Mouse (Mus musculus) heart, adult 2 months (tissue): ENCODE results near the gene Pimreg. TPM values are rescaled to one million over a fixed set of nuclear protein-coding genes. Genes with fewer than 3 reads are reported as not detected.

Experiments used
- DNase-seq, 2 experiments: peaks; one replicate each; pipeline ENCODE4 v3.0.0; 2021
- H3K27ac ChIP-seq: fragments of 200-600 bp; 2 replicates; pipeline ENCODE4 v1.8.1; 2022
- H3K27me3 ChIP-seq: fragments of 200-500 bp; 2 replicates; pipeline ENCODE4 v1.6.1; 2012; ENCODE audit warnings: mild to moderate bottlenecking, low read length, inconsistent platforms, mixed read lengths; ENCODE audit not compliant: control insufficient read depth, insufficient read depth
- H3K36me3 ChIP-seq: fragments of 200-500 bp; 2 replicates; pipeline ENCODE4 v1.6.1; 2012; ENCODE audit warnings: low read length, inconsistent platforms; ENCODE audit not compliant: control insufficient read depth, insufficient read depth
- H3K4me1 ChIP-seq: fragments of 200-500 bp; 2 replicates; pipeline ENCODE4 v1.6.1; 2011; ENCODE audit warnings: low read length; ENCODE audit not compliant: control insufficient read depth, insufficient read depth
- H3K4me3 ChIP-seq: fragments of 200-600 bp; 2 replicates; pipeline ENCODE4 v1.8.1; 2022
- H3K79me2 ChIP-seq: fragments of 200-500 bp; replicated peaks from 2 replicates; pipeline ENCODE4 v1.6.1; 2012; ENCODE audit warnings: mild to moderate bottlenecking, inconsistent platforms, low read length, moderate library complexity, mixed read lengths; ENCODE audit not compliant: control insufficient read depth, insufficient read depth
- H3K9ac ChIP-seq: fragments of 200-500 bp; 2 replicates; pipeline ENCODE4 v1.6.1; 2012; ENCODE audit warnings: low read depth, mild to moderate bottlenecking, control low read depth, inconsistent platforms, low read length, mixed read lengths
- CTCF ChIP-seq: fragments of 200-600 bp; IDR thresholded peaks from 2 replicates; pipeline ENCODE4 v1.8.1; 2022; ENCODE audit warnings: antibody characterized with exemption, mild to moderate bottlenecking, moderate library complexity
- EP300 ChIP-seq: fragments of 200-500 bp; IDR thresholded peaks from 2 replicates; pipeline ENCODE4 v1.6.1; 2011; ENCODE audit warnings: low read depth, low read length, control low read depth; ENCODE audit not compliant: insufficient read depth
- POLR2A ChIP-seq: fragments of 200-500 bp; IDR thresholded peaks from 2 replicates; pipeline ENCODE4 v1.6.1; 2011; ENCODE audit warnings: mild to moderate bottlenecking, low read depth, low read length, control low read depth; ENCODE audit not compliant: insufficient read depth
- WGBS: fragments of 180-500 bp; shearing (Covaris S2); methylation state at CpG from one replicate; pipeline ENCODE4 v1.1.7; 2018; 5-methylcytosine and 5-hydroxymethylcytosine counted together
- intact Hi-C: fragments of 180-260 bp; cut with DNase I; formaldehyde crosslinking; loops from one replicate; pipeline ENCODE4 v1.15.1; 2025
- polyA plus RNA-seq: library from polyadenylated mRNA; depleted of rRNA; stranded (reverse); fragments of >200 nt; gene quantifications from 2 replicates; pipeline ENCODE4 v1.2.3, GENCODE M21; 2012
- total RNA-seq, 2 experiments: library from RNA; stranded (reverse); gene quantifications; 2 replicates each; pipeline ENCODE4 v1.2.3; 2021

The Pimreg gene
- total and polyA plus RNA-seq, 3 experiments, result 0.45 to 0.75 TPM; not detected in 1

GRCm38 (mm10) chr11:72032091-72032490 lies 9.7 kb upstream of the Pimreg start:
- intact Hi-C loops, result no loop called here
- Histone ChIP-seq H3K36me3 (no peaks in the 10 kb centered on the region), H3K79me2 (no peaks in the 10 kb centered on the region), H3K9ac (no peak overlapping the region), H3K4me3 (no peak overlapping the region), H3K4me1 (no peaks in the 10 kb centered on the region), H3K27me3 (no peaks in the 10 kb centered on the region), H3K27ac (no peak overlapping the region)
- DNase-seq, result no peak
- 78% methylated on average over 4 of the region's 4 CpGs for WGBS
- TF ChIP-seq EP300, result no peak
- TF ChIP-seq POLR2A, result no peak
- no peak for TF ChIP-seq CTCF

- Histone ChIP-seq H3K4me1 (no peaks in the 10 kb centered on the region), H3K9ac (no peak overlapping the region), H3K4me3 (no peak overlapping the region), H3K27me3 (no peaks in the 10 kb centered on the region), H3K36me3 (no peaks in the 10 kb centered on the region), H3K79me2 (no peaks in the 10 kb centered on the region), H3K27ac (no peak overlapping the region)
- no peak for TF ChIP-seq POLR2A
- TF ChIP-seq CTCF, result no peak
- no peak for TF ChIP-seq EP300
- WGBS, result 82% methylated on average over 3 of the region's 3 CpGs
- intact Hi-C loops, result no loop called here
- no peak for DNase-seq
Observed at GRCm38 (mm10) chr11:72032589-72032988, 9.2 kb upstream of the Pimreg start.

DNA sequence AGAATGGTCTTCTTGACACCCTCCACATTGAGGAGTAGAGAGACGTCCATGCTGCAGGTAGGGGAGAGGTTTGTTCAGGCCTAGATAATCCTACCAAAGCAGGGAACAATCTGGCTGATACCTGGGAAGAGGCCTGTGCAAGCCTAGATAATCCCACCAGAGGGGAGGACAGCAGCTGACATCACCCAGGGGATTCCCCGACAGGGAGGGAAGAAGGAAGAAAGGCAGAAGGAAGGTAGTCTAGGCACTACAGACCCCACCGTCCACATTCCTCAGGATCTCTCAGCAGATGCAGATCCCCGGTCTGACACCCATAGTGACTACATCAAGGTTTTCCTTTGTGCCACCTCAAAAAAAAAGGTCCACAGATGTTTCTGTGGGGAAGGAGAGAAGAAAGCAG lies 4.4 kb upstream of the Pimreg start, which contains the start of gene Aipl1:
Gene Aipl1 (minus strand): TSS at position 101 of the 400 bp plus-strand sequence.
- no peak for DNase-seq
- intact Hi-C loops, result loop anchor here (5.0 kb wide), 2 partner anchors 45 to 700 kb away; no protein-coding TSS in a partner anchor
- 59% methylated on average over 4 of the region's 4 CpGs for WGBS

GRCm38 (mm10) chr11:72037996-72038395 lies 3.8 kb upstream of the Pimreg start:
- H3K27me3 ChIP-seq, result no peaks in the 10 kb centered on the region
- peaks cover 2% of the 10 kb centered on the region for H3K4me1 ChIP-seq
- peak; percentile 46 to 78 for DNase-seq
- under 1% methylated on average over 4 of the region's 4 CpGs for WGBS
- H3K36me3 ChIP-seq, result no peaks in the 10 kb centered on the region
- intact Hi-C loops, result loop anchor here (5.0 kb wide), 2 partner anchors 46 to 701 kb away; no protein-coding TSS in a partner anchor
- H3K27ac ChIP-seq, result no peak overlapping the region
- no peaks in the 10 kb centered on the region for H3K79me2 ChIP-seq
- TF ChIP-seq CTCF (peak; percentile 92), POLR2A (no peak), EP300 (0 out of 2 replicates have a peak, but pooled peaks have one; percentile 14)
- no peak overlapping the region for H3K4me3 ChIP-seq
- no peak overlapping the region for H3K9ac ChIP-seq

More for the DNA sequence above, 4.4 kb upstream of the Pimreg start, which contains the start of gene Aipl1:
- no peak within 1 kb of the TSS for H3K9ac ChIP-seq
- no peak for TF ChIP-seq EP300
- no peak for TF ChIP-seq CTCF
- TF ChIP-seq POLR2A, result no peak
- no peaks in the 10 kb centered on the region for H3K4me1 ChIP-seq
- H3K27ac ChIP-seq, result no peak within 1 kb of the TSS
- H3K27me3 ChIP-seq, result no peaks in the 10 kb centered on the region
- H3K4me3 ChIP-seq, result no peak within 1 kb of the TSS
- H3K36me3 ChIP-seq, result no peaks in the 10 kb centered on the region
- no peaks in the 10 kb centered on the region for H3K79me2 ChIP-seq

DNA sequence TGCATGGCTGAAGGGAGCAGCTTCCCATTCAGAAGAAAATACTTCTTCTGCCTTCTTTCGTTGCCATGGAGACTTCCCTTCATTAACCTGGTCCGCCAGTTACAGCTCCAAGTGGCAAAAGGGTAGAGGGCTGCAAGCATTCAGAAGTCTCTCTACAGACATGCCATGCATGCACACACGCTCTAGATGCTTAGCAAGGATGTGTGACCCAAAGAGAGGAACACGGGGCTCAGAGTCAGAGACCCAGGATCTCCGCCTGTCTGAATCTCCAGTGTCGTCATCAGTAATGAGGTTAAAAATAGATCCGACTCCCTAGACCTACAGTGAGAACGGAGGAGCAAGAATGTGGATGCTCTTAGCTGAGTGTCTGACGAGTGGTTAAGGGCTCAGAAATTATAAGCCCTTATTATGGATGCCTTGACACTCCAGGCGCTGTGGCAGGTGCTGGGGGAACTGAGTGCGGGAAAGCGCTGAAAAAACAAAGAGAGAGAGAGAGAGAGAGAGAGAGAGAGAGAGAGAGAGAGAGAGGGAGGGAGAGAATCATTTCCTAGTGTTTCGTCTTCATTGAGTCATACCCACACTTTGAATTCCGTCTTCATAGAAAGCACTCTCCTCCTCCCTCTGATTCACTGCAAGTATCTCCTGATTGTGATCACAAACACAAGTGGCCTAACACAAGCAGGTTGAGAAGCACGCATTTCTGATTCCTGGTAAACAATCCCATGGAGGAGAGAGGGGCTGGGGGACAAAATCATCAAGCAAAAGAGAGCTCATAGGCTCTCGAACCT lies 2.0 kb upstream of the Pimreg start:
- WGBS, result 40% methylated on average over 16 of the region's 16 CpGs
- Histone ChIP-seq H3K79me2 (no peaks in the 10 kb centered on the region), H3K9ac (no peak overlapping the region), H3K27ac (no peak overlapping the region), H3K27me3 (no peaks in the 10 kb centered on the region), H3K4me1 (peaks cover 2% of the 10 kb centered on the region), H3K4me3 (no peak overlapping the region), H3K36me3 (no peaks in the 10 kb centered on the region)
- TF ChIP-seq CTCF (no peak), EP300 (no peak), POLR2A (no peak)
- intact Hi-C loops, result loop anchor here (5.0 kb wide), 2 partner anchors 47 to 702 kb away; no protein-coding TSS in a partner anchor
- no peak for DNase-seq

GRCm38 (mm10) chr11:72041290-72041767 lies 503 bp upstream of the Pimreg start:
- whole genome bisulfite sequencing, result 31% methylated on average over 6 of the region's 6 CpGs
- peak overlapping the region; percentile 4; the same call in 1 of the 2 replicates for H3K27ac ChIP-seq
- H3K4me1 ChIP-seq, result peaks cover 2% of the 10 kb centered on the region
- intact Hi-C loops, result no loop called here
- no peak overlapping the region; the same call in 1 of the 2 replicates for H3K9ac ChIP-seq
- H3K36me3 ChIP-seq, result no peaks in the 10 kb centered on the region
- no peaks in the 10 kb centered on the region for H3K27me3 ChIP-seq
- no peak for DNase-seq
- H3K4me3 ChIP-seq, result peak overlapping the region; percentile 69
- no peak for TF ChIP-seq EP300
- TF ChIP-seq POLR2A, result no peak
- TF ChIP-seq CTCF, result no peak
- H3K79me2 ChIP-seq, result no peaks in the 10 kb centered on the region
